Mouse (Mus musculus): ENCODE results near the gene Sgta. TPM values are rescaled to one million over a fixed set of nuclear protein-coding genes. Genes with fewer than 3 reads are reported as not detected.

The Sgta gene
- total and polyA plus RNA-seq, 3 experiments: 67.6 to 123 (median 104) TPM

GRCm38 (mm10) chr10:80996501-80996900 lies 63.5 kb downstream of the Sgta start:
- dilution Hi-C loops (cut with MboI; ENCODE audit: extremely low pct_ligation_motif_present, extremely low pct_unique_long_range_greater_than_20kb, low sequenced_read_pairs): no loop called here
- Histone ChIP-seq H3K9ac (ENCODE audit: insufficient read depth, low read depth) (no peak overlapping the region), H3K4me2 (ENCODE audit: insufficient read depth, low read depth, poor library complexity, severe bottlenecking) (no peak overlapping the region), H3K4me1 (ENCODE audit: control insufficient read depth in 1 of 2, insufficient read depth in 2 of 2) (peaks cover 14 to 44% of the 10 kb centered on the region in 2 experiments), H3K27ac (ENCODE audit: insufficient read depth, low read depth) (no peak overlapping the region), H3K4me3 (replicated peaks in 1 of 3; ENCODE audit: low read depth in 2 of 3, low read length in 2 of 3, poor library complexity in 1 of 3) (no peak overlapping the region), H3K9me3 (replicated peaks; ENCODE audit: low read length) (peaks cover 3% of the 10 kb centered on the region), H3K36me3 (replicated peaks in 1 of 2; ENCODE audit: control insufficient read depth in 1 of 2, insufficient read depth in 1 of 2, low read length in 1 of 2) (no peaks in the 10 kb centered on the region), H3K27me3 (replicated peaks) (peaks cover 63% of the 10 kb centered on the region), H3K79me2 (replicated peaks; ENCODE audit: control insufficient read depth, extremely low read depth, insufficient read depth, poor library complexity, severe bottlenecking) (no peaks in the 10 kb centered on the region)
- no peak for DNase-seq (ENCODE audit: extremely low read depth)
- in situ Hi-C loops (cut with MboI; ENCODE audit: low pct_ligation_motif_present, low pct_unique_long_range_greater_than_20kb, low sequenced_read_pairs): loop anchor here (5.0 to 10.0 kb wide), 3 partner anchors 176 to 249 kb away; partner anchors contain the start of gene Amh
- TF ChIP-seq MXI1 (IDR thresholded peaks at IDR 0.05; ENCODE audit: low read depth, low read length): no peak
- TF ChIP-seq TBP (conservative IDR thresholded peaks at IDR 0.05; ENCODE audit: low read depth, low read length): no peak
- TF ChIP-seq EP300 (IDR thresholded peaks at IDR 0.05; ENCODE audit: low read length): no peak
- TF ChIP-seq MYC (IDR thresholded peaks at IDR 0.05; ENCODE audit: low read depth, low read length): no peak
- TF ChIP-seq POLR2A (IDR thresholded peaks at IDR 0.05; ENCODE audit: low read depth, low read length): no peak
- TF ChIP-seq JUN (IDR thresholded peaks at IDR 0.05; ENCODE audit: insufficient read depth, low read depth, low read length): no peak
- no peak for TF ChIP-seq CTCF (conservative IDR thresholded peaks at IDR 0.05 in 1 of 2, IDR thresholded peaks at IDR 0.05 in 1 of 2; ENCODE audit: low read depth in 2 of 2, low read length in 2 of 2)
- no peak for TF ChIP-seq NRF1 (IDR thresholded peaks at IDR 0.05; ENCODE audit: low read depth, low read length)
- no peak for TF ChIP-seq ETS1 (conservative IDR thresholded peaks at IDR 0.05; ENCODE audit: low read depth, low read length)
- no peak for TF ChIP-seq ELF1 (IDR thresholded peaks at IDR 0.05; ENCODE audit: low read depth, low read length)
- no peak for TF ChIP-seq MAZ (IDR thresholded peaks at IDR 0.05; ENCODE audit: low read depth, low read length)
- TF ChIP-seq ZKSCAN1 (IDR thresholded peaks at IDR 0.05; ENCODE audit: borderline replicate concordance, low read depth, low read length): no peak
- no peak for TF ChIP-seq USF1 (IDR thresholded peaks at IDR 0.05; ENCODE audit: low read depth, low read length)
- no peak for TF ChIP-seq MEF2A (IDR thresholded peaks at IDR 0.05; ENCODE audit: borderline replicate concordance, low read depth, low read length)
- no peak for TF ChIP-seq UBTF (IDR thresholded peaks at IDR 0.05; ENCODE audit: low read depth, low read length)
- TF ChIP-seq BHLHE40 (IDR thresholded peaks at IDR 0.05; ENCODE audit: low read depth, low read length): no peak

- Histone ChIP-seq H3K27ac (ENCODE audit: insufficient read depth, low read depth) (no peak overlapping the region), H3K4me3 (replicated peaks in 1 of 3; ENCODE audit: low read depth in 2 of 3, low read length in 2 of 3, poor library complexity in 1 of 3) (no peak overlapping the region), H3K9ac (ENCODE audit: insufficient read depth, low read depth) (no peak overlapping the region), H3K9me3 (replicated peaks; ENCODE audit: low read length) (peaks cover 6% of the 10 kb centered on the region), H3K36me3 (replicated peaks in 1 of 2; ENCODE audit: control insufficient read depth in 1 of 2, insufficient read depth in 1 of 2, low read length in 1 of 2) (no peaks in the 10 kb centered on the region), H3K4me2 (ENCODE audit: insufficient read depth, low read depth, poor library complexity, severe bottlenecking) (no peak overlapping the region), H3K27me3 (replicated peaks) (peaks cover 51% of the 10 kb centered on the region), H3K4me1 (ENCODE audit: control insufficient read depth in 1 of 2, insufficient read depth in 2 of 2) (peaks cover 16 to 46% of the 10 kb centered on the region in 2 experiments), H3K79me2 (replicated peaks; ENCODE audit: control insufficient read depth, extremely low read depth, insufficient read depth, poor library complexity, severe bottlenecking) (no peaks in the 10 kb centered on the region)
- peak; percentile 71 for DNase-seq (ENCODE audit: extremely low read depth)
- dilution Hi-C loops (cut with MboI; ENCODE audit: extremely low pct_ligation_motif_present, extremely low pct_unique_long_range_greater_than_20kb, low sequenced_read_pairs): no loop called here
- in situ Hi-C loops (cut with MboI; ENCODE audit: low pct_ligation_motif_present, low pct_unique_long_range_greater_than_20kb, low sequenced_read_pairs): loop anchor here (5.0 to 10.0 kb wide), 3 partner anchors 177 to 248 kb away; partner anchors contain the start of gene Amh
- TF ChIP-seq CHD2 (IDR thresholded peaks at IDR 0.05; ENCODE audit: low read length) (no peak), USF2 (conservative IDR thresholded peaks at IDR 0.05; ENCODE audit: low read depth, low read length) (no peak), NRF1 (IDR thresholded peaks at IDR 0.05; ENCODE audit: low read depth, low read length) (no peak), ZKSCAN1 (IDR thresholded peaks at IDR 0.05; ENCODE audit: borderline replicate concordance, low read depth, low read length) (no peak), MAFK (IDR thresholded peaks at IDR 0.05; ENCODE audit: insufficient replicate concordance, low read length) (no peak), IRF4 (IDR thresholded peaks at IDR 0.05; ENCODE audit: low read depth, low read length) (no peak), E2F4 (IDR thresholded peaks at IDR 0.05; ENCODE audit: insufficient replicate concordance, low read depth, low read length) (no peak), ETS1 (conservative IDR thresholded peaks at IDR 0.05; ENCODE audit: low read depth, low read length) (no peak), RAD21 (IDR thresholded peaks at IDR 0.05; ENCODE audit: low read depth, low read length) (no peak; the same call in none of the 2 replicates), MAX (IDR thresholded peaks at IDR 0.05; ENCODE audit: low read length) (peak; percentile 91), TBP (conservative IDR thresholded peaks at IDR 0.05; ENCODE audit: low read depth, low read length) (no peak), JUN (IDR thresholded peaks at IDR 0.05; ENCODE audit: insufficient read depth, low read depth, low read length) (no peak), SMC3 (IDR thresholded peaks at IDR 0.05; ENCODE audit: low read depth, low read length) (peak; percentile 96), PAX5 (IDR thresholded peaks at IDR 0.05; ENCODE audit: low read length) (no peak), MEF2A (IDR thresholded peaks at IDR 0.05; ENCODE audit: borderline replicate concordance, low read depth, low read length) (0 out of 2 replicates have a peak, but pooled peaks have one; percentile 23), POLR2AphosphoS2 (IDR thresholded peaks at IDR 0.05; ENCODE audit: low read depth, low read length) (no peak), MYC (IDR thresholded peaks at IDR 0.05; ENCODE audit: low read depth, low read length) (peak; percentile 67; the same call in 1 of the 2 replicates), GABPA (IDR thresholded peaks at IDR 0.05; ENCODE audit: insufficient replicate concordance, low read depth, low read length) (no peak), ZNF384 (IDR thresholded peaks at IDR 0.05; ENCODE audit: low read depth, low read length) (peak; percentile 56), HCFC1 (IDR thresholded peaks at IDR 0.05; ENCODE audit: low read depth, low read length) (no peak), JUND (conservative IDR thresholded peaks at IDR 0.05; ENCODE audit: low read depth, low read length) (no peak), MAZ (IDR thresholded peaks at IDR 0.05; ENCODE audit: low read depth, low read length) (peak; percentile 32; the same call in 1 of the 2 replicates), ELF1 (IDR thresholded peaks at IDR 0.05; ENCODE audit: low read depth, low read length) (0 out of 2 replicates have a peak, but pooled peaks have one; percentile 7), CTCF (conservative IDR thresholded peaks at IDR 0.05 in 1 of 2, IDR thresholded peaks at IDR 0.05 in 1 of 2; ENCODE audit: low read depth in 2 of 2, low read length in 2 of 2) (peak; percentile 97 to 98)
Observed at GRCm38 (mm10) chr10:80995091-80995632, 64.8 kb downstream of the Sgta start.

Data from CH12.LX (cell line).